Mouse (Mus musculus): ENCODE results near the gene Cracr2b.

DNA sequence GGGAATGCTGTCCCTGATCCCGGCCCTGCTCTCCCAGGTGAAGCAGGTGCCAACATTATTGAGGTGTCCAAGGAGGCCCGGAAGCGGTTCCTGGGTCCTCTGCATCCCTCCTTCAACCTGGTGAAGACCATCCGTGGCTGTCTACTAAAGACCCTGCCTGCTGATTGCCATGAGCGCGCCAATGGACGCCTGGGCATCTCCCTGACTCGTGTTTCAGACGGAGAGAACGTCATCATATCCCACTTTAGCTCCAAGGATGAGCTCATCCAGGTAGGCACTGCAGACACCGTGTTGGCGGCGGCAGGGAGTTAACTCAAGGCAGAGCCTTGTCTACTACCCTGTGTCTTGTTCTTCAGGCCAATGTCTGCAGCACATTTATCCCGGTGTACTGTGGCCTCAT, 3.7 kb upstream of the Cracr2b start:
- no peak for TF ChIP-seq POLR2A (IDR thresholded peaks at IDR 0.05; ENCODE audit: low read depth, low read length)
- no peak for TF ChIP-seq CTCF (conservative IDR thresholded peaks at IDR 0.05; ENCODE audit: insufficient read depth, insufficient read length, low read depth, low read length)

Data from kidney, adult 2 months (tissue).